Mouse (Mus musculus): ENCODE data around the gene Inpp4b. TPM values are rescaled to one million over a fixed set of nuclear protein-coding genes. Genes with fewer than 3 reads are reported as not detected.

The Inpp4b gene
- polyA plus RNA-seq, 1 experiment from 2014 or later = 5.0 TPM

- no peak overlapping the region for H3K9ac ChIP-seq (replicated peaks)
- no peak overlapping the region for H3K27ac ChIP-seq
- no peak overlapping the region for H3K4me3 ChIP-seq (replicated peaks)
- H3K36me3 ChIP-seq = no peaks in the 10 kb centered on the region
- no peaks in the 10 kb centered on the region for H3K9me3 ChIP-seq
- ATAC-seq = no peak
- no peaks in the 10 kb centered on the region for H3K4me1 ChIP-seq (replicated peaks)
- no peak overlapping the region for H3K4me2 ChIP-seq (replicated peaks)
- WGBS = 43% methylated on average over 2 of the region's 2 CpGs
- no peaks in the 10 kb centered on the region for H3K27me3 ChIP-seq
Observed at GRCm38 (mm10) chr8:81524561-81524960, 182.2 kb downstream of the Inpp4b start.

- 6% methylated on average over 4 of the region's 4 CpGs for WGBS
- Histone ChIP-seq H3K4me3 (replicated peaks) (no peak overlapping the region), H3K27ac (no peak overlapping the region), H3K4me1 (replicated peaks) (no peaks in the 10 kb centered on the region), H3K9ac (replicated peaks) (no peak overlapping the region), H3K9me3 (no peaks in the 10 kb centered on the region), H3K4me2 (replicated peaks) (no peak overlapping the region), H3K27me3 (no peaks in the 10 kb centered on the region), H3K36me3 (no peaks in the 10 kb centered on the region)
- ATAC-seq = no peak
Observed at GRCm38 (mm10) chr8:81527661-81528060, 185.3 kb downstream of the Inpp4b start.

- Histone ChIP-seq H3K27me3 (no peaks in the 10 kb centered on the region), H3K4me1 (replicated peaks) (no peaks in the 10 kb centered on the region), H3K9me3 (no peaks in the 10 kb centered on the region), H3K9ac (replicated peaks) (no peak overlapping the region), H3K4me3 (replicated peaks) (no peak overlapping the region), H3K4me2 (replicated peaks) (no peak overlapping the region), H3K27ac (no peak overlapping the region), H3K36me3 (no peaks in the 10 kb centered on the region)
- WGBS = 85% methylated on average over 3 of the region's 3 CpGs
- no peak for ATAC-seq
Observed at GRCm38 (mm10) chr8:81538310-81538709, 196.0 kb downstream of the Inpp4b start.

GRCm38 (mm10) chr8:81558550-81558949, 216.2 kb downstream of the Inpp4b start:
- H3K27ac ChIP-seq = no peak overlapping the region
- ATAC-seq = no peak
- H3K4me2 ChIP-seq (replicated peaks) = no peak overlapping the region
- H3K9me3 ChIP-seq = no peaks in the 10 kb centered on the region
- H3K27me3 ChIP-seq = no peaks in the 10 kb centered on the region
- 87% methylated on average over 4 of the region's 4 CpGs for WGBS
- H3K4me3 ChIP-seq (replicated peaks) = no peak overlapping the region
- no peaks in the 10 kb centered on the region for H3K36me3 ChIP-seq
- H3K9ac ChIP-seq (replicated peaks) = no peak overlapping the region
- H3K4me1 ChIP-seq (replicated peaks) = no peaks in the 10 kb centered on the region

- Histone ChIP-seq H3K4me2 (replicated peaks) (no peak overlapping the region), H3K27ac (no peak overlapping the region), H3K9ac (replicated peaks) (no peak overlapping the region), H3K4me1 (replicated peaks) (no peaks in the 10 kb centered on the region), H3K36me3 (no peaks in the 10 kb centered on the region), H3K27me3 (no peaks in the 10 kb centered on the region), H3K9me3 (no peaks in the 10 kb centered on the region), H3K4me3 (replicated peaks) (no peak overlapping the region)
- WGBS = 63% methylated on average over 1 of the region's 1 CpGs
- no peak for ATAC-seq
Observed at GRCm38 (mm10) chr8:81562405-81562804, 220.0 kb downstream of the Inpp4b start.

GRCm38 (mm10) chr8:81565484-81565883, 223.1 kb downstream of the Inpp4b start:
- Histone ChIP-seq H3K4me1 (replicated peaks) (no peaks in the 10 kb centered on the region), H3K9me3 (no peaks in the 10 kb centered on the region), H3K4me3 (replicated peaks) (no peak overlapping the region), H3K9ac (replicated peaks) (no peak overlapping the region), H3K27me3 (no peaks in the 10 kb centered on the region), H3K36me3 (no peaks in the 10 kb centered on the region), H3K4me2 (replicated peaks) (no peak overlapping the region), H3K27ac (no peak overlapping the region)
- ATAC-seq = no peak
- 87% methylated on average over 4 of the region's 4 CpGs for whole genome bisulfite sequencing

- no peak overlapping the region for H3K27ac ChIP-seq
- H3K27me3 ChIP-seq = no peaks in the 10 kb centered on the region
- no peak overlapping the region for H3K4me3 ChIP-seq (replicated peaks)
- ATAC-seq = no peak
- H3K36me3 ChIP-seq = no peaks in the 10 kb centered on the region
- H3K9ac ChIP-seq (replicated peaks) = no peak overlapping the region
- no peaks in the 10 kb centered on the region for H3K4me1 ChIP-seq (replicated peaks)
- 91% methylated on average over 1 of the region's 1 CpGs for WGBS
- no peaks in the 10 kb centered on the region for H3K9me3 ChIP-seq
- no peak overlapping the region for H3K4me2 ChIP-seq (replicated peaks)
Observed at GRCm38 (mm10) chr8:81572319-81573104, 230.2 kb downstream of the Inpp4b start.

GRCm38 (mm10) chr8:81575268-81575917, 233.0 kb downstream of the Inpp4b start:
- ATAC-seq = no peak
- 90% methylated on average over 3 of the region's 3 CpGs for WGBS
- no peak overlapping the region for H3K4me3 ChIP-seq (replicated peaks)
- no peaks in the 10 kb centered on the region for H3K36me3 ChIP-seq
- H3K4me2 ChIP-seq (replicated peaks) = no peak overlapping the region
- no peaks in the 10 kb centered on the region for H3K4me1 ChIP-seq (replicated peaks)
- H3K27ac ChIP-seq = no peak overlapping the region
- no peaks in the 10 kb centered on the region for H3K27me3 ChIP-seq
- H3K9ac ChIP-seq (replicated peaks) = no peak overlapping the region
- H3K9me3 ChIP-seq = no peaks in the 10 kb centered on the region

- H3K27ac ChIP-seq = no peak overlapping the region
- WGBS = 79% methylated on average over 3 of the region's 3 CpGs
- H3K4me2 ChIP-seq (replicated peaks) = no peak overlapping the region
- H3K36me3 ChIP-seq = no peaks in the 10 kb centered on the region
- no peak overlapping the region for H3K9ac ChIP-seq (replicated peaks)
- H3K9me3 ChIP-seq = no peaks in the 10 kb centered on the region
- no peaks in the 10 kb centered on the region for H3K27me3 ChIP-seq
- H3K4me3 ChIP-seq (replicated peaks) = no peak overlapping the region
- ATAC-seq = no peak
- H3K4me1 ChIP-seq (replicated peaks) = no peaks in the 10 kb centered on the region
Observed at GRCm38 (mm10) chr8:81578951-81579350, 236.6 kb downstream of the Inpp4b start.

GRCm38 (mm10) chr8:81581817-81582437, 239.6 kb downstream of the Inpp4b start:
- WGBS = 81% methylated on average over 2 of the region's 2 CpGs

GRCm38 (mm10) chr8:81582906-81583305, 240.6 kb downstream of the Inpp4b start:
- ATAC-seq = no peak
- WGBS = 69% methylated on average over 1 of the region's 1 CpGs
- H3K9me3 ChIP-seq = no peaks in the 10 kb centered on the region
- H3K4me3 ChIP-seq (replicated peaks) = no peak overlapping the region
- no peaks in the 10 kb centered on the region for H3K4me1 ChIP-seq (replicated peaks)
- no peak overlapping the region for H3K27ac ChIP-seq
- H3K4me2 ChIP-seq (replicated peaks) = no peak overlapping the region
- no peaks in the 10 kb centered on the region for H3K36me3 ChIP-seq
- H3K27me3 ChIP-seq = no peaks in the 10 kb centered on the region
- no peak overlapping the region for H3K9ac ChIP-seq (replicated peaks)

More at GRCm38 (mm10) chr8:81581817-81582437, 239.6 kb downstream of the Inpp4b start:
- ATAC-seq = no peak
- H3K36me3 ChIP-seq = no peaks in the 10 kb centered on the region
- H3K9me3 ChIP-seq = no peaks in the 10 kb centered on the region
- no peaks in the 10 kb centered on the region for H3K27me3 ChIP-seq
- H3K4me1 ChIP-seq (replicated peaks) = no peaks in the 10 kb centered on the region
- H3K4me2 ChIP-seq (replicated peaks) = no peak overlapping the region
- H3K4me3 ChIP-seq (replicated peaks) = no peak overlapping the region
- H3K27ac ChIP-seq = no peak overlapping the region
- no peak overlapping the region for H3K9ac ChIP-seq (replicated peaks)

- H3K4me3 ChIP-seq (replicated peaks) = no peak overlapping the region
- 90% methylated on average over 5 of the region's 5 CpGs for WGBS
- no peaks in the 10 kb centered on the region for H3K9me3 ChIP-seq
- no peak overlapping the region for H3K9ac ChIP-seq (replicated peaks)
- H3K36me3 ChIP-seq = no peaks in the 10 kb centered on the region
- no peak overlapping the region for H3K4me2 ChIP-seq (replicated peaks)
- no peaks in the 10 kb centered on the region for H3K4me1 ChIP-seq (replicated peaks)
- no peak overlapping the region for H3K27ac ChIP-seq
- no peak for ATAC-seq
- H3K27me3 ChIP-seq = no peaks in the 10 kb centered on the region
Observed at GRCm38 (mm10) chr8:81586783-81587182, 244.4 kb downstream of the Inpp4b start.
